Mouse (Mus musculus): Measurements from ENCODE around the gene Tmprss7.

DNA sequence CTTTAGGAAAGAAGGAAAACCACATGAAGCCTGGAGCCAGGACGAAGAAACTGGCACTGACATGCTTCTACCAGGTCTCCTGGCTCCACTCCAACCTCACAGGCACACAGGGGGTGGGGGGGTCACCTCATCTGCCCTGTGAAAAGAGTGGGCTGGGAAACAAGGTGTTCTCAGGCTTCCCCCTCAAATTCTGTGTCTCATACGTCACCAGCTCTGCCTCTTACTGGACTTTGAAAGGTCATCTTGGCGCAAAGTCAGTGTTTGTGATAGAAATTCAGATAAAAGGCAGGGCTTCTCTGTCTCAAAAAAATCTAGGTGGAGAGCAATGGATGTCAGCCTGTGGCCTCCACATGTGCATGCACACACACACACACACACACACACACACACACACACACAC is 52.2 kb downstream of the Tmprss7 start:
- no peak for TF ChIP-seq CTCF (IDR thresholded peaks at IDR 0.05; ENCODE audit: control insufficient read depth, insufficient read depth, insufficient replicate concordance, low read depth, low read length)
- TF ChIP-seq POLR2A (IDR thresholded peaks at IDR 0.05; ENCODE audit: control insufficient read depth, low read depth, low read length), result no peak

All from testis, adult 2 months (tissue).